Comparison of ENCODE assay signal across 27 mouse cellular contexts in the genomic region with DNA sequence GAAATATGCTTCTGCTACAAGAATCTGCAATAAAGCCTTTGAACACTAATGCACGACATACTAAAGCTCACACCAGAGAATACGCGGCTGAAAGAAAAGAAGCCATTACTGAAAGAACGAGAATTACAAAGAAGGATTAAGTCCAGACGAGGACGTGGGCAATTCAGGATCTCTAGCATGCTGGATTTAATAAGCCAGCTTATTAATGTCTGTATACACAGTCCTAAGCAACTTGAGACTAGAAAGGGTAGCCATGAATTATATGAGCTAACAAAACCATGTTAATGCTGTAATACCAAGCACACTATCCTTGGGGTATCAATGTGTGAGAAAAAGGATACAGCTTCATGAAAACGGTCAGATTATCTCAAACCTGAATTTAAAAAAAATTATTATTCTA.
DNase-seq lines count a peak whose midpoint lies in the region; ATAC-seq lines count a peak whose summit lies in the region.
"Had no signal": no experiment of that assay in that cellular context is flagged by ENCODE, and none has a peak within 500 bp of the region (broad histone marks: within the 10 kb centered on the region; RNA-seq: fewer than 3 reads in every experiment).

No protein-coding gene starts in this region.

- H3K27ac ChIP-seq in forebrain, embryonic 12.5 days = no peak overlapping the region
- no peak overlapping the region for H3K27ac ChIP-seq in forebrain, embryonic 10.5 days
- no peak overlapping the region for H3K27ac ChIP-seq in midbrain, embryonic 12.5 days (replicated peaks)
- no peak overlapping the region for H3K27ac ChIP-seq in midbrain, embryonic 10.5 days (replicated peaks)
- H3K27ac ChIP-seq in forebrain, embryonic 14.5 days (ENCODE audit: low read depth, low read length) = no peak overlapping the region
- H3K27ac ChIP-seq: embryonic facial prominence, embryonic 15.5 days; heart, embryonic 15.5 days; hindbrain, embryonic 10.5 days; hindbrain, embryonic 14.5 days; hindbrain, postnatal 0 days had no signal

- H3K9ac ChIP-seq in forebrain, embryonic 12.5 days = no peak overlapping the region
- no peak overlapping the region for H3K9ac ChIP-seq in midbrain, embryonic 12.5 days (replicated peaks)
- H3K9ac ChIP-seq in forebrain, embryonic 14.5 days (ENCODE audit: low read length) = no peak overlapping the region
- H3K9ac ChIP-seq: embryonic facial prominence, embryonic 15.5 days; heart, embryonic 12.5 days; heart, embryonic 15.5 days; hindbrain, embryonic 14.5 days had no signal

- no peaks in the 10 kb centered on the region for H3K9me3 ChIP-seq in forebrain, embryonic 12.5 days
- H3K9me3 ChIP-seq in forebrain, embryonic 10.5 days = no peaks in the 10 kb centered on the region
- H3K9me3 ChIP-seq in midbrain, embryonic 12.5 days = no peaks in the 10 kb centered on the region
- no peaks in the 10 kb centered on the region for H3K9me3 ChIP-seq in midbrain, embryonic 10.5 days (replicated peaks)
- H3K9me3 ChIP-seq in forebrain, embryonic 14.5 days (replicated peaks; ENCODE audit: control insufficient read depth, low read length) = no peaks in the 10 kb centered on the region
- H3K9me3 ChIP-seq: embryonic facial prominence, embryonic 15.5 days; heart, embryonic 12.5 days; heart, embryonic 15.5 days; hindbrain, embryonic 10.5 days had no signal

- no peak overlapping the region for H3K4me3 ChIP-seq in forebrain, embryonic 12.5 days (replicated peaks)
- H3K4me3 ChIP-seq in forebrain, embryonic 10.5 days = no peak overlapping the region
- no peak overlapping the region for H3K4me3 ChIP-seq in midbrain, embryonic 12.5 days
- no peak overlapping the region for H3K4me3 ChIP-seq in midbrain, embryonic 10.5 days
- H3K4me3 ChIP-seq in forebrain, embryonic 14.5 days (ENCODE audit: low read depth, low read length) = no peak overlapping the region
- H3K4me3 ChIP-seq: embryonic facial prominence, embryonic 15.5 days; heart, embryonic 12.5 days; heart, embryonic 15.5 days; hindbrain, embryonic 10.5 days had no signal

- H3K36me3 ChIP-seq in forebrain, embryonic 12.5 days (replicated peaks) = no peaks in the 10 kb centered on the region
- no peaks in the 10 kb centered on the region for H3K36me3 ChIP-seq in forebrain, embryonic 10.5 days (replicated peaks)
- H3K36me3 ChIP-seq in midbrain, embryonic 12.5 days = no peaks in the 10 kb centered on the region
- H3K36me3 ChIP-seq in midbrain, embryonic 10.5 days = no peaks in the 10 kb centered on the region
- H3K36me3 ChIP-seq in forebrain, embryonic 14.5 days (ENCODE audit: control insufficient read depth, insufficient read depth, low read length) = no peaks in the 10 kb centered on the region
- H3K36me3 ChIP-seq: embryonic facial prominence, embryonic 15.5 days; heart, embryonic 12.5 days; heart, embryonic 15.5 days; hindbrain, embryonic 10.5 days had no signal

- DNase-seq in forebrain, embryonic 10.5 days (ENCODE audit: extremely low spot score, low spot score) = no peak
- DNase-seq in midbrain, embryonic 10.5 days (ENCODE audit: low spot score) = no peak
- peak; percentile 27 for DNase-seq in forebrain, embryonic 14.5 days (ENCODE audit: low spot score)
- DNase-seq: adrenal gland, adult 2 months; adrenal gland, postnatal 14 days; cerebellum, adult 11-12 months; cerebellum, adult 8-10 months; cerebellum, postnatal 10 days; cerebellum, postnatal 36 days; embryo, embryonic 11 days; gastrocnemius, postnatal 10 days; heart, adult 18-20 months; heart, postnatal 10 days; heart, postnatal 36 days; kidney, adult 18-20 months had no signal

- ATAC-seq in forebrain, embryonic 12.5 days (ENCODE audit: low FRiP score) = 0 out of 2 replicates have a peak, but pooled peaks have one; percentile 33
- peak; percentile 23; the same call in 1 of the 2 replicates for ATAC-seq in midbrain, embryonic 12.5 days (ENCODE audit: low FRiP score, low read depth)
- no peak for ATAC-seq in forebrain, embryonic 14.5 days
- no peak for ATAC-seq in granulocyte monocyte progenitor cell, adult 5-6 weeks (replicated peaks; ENCODE audit: poor library complexity, severe bottlenecking)
- ATAC-seq: CD4-positive, CD25-positive, alpha-beta regulatory T cell, adult 4 months; hindbrain, postnatal 0 days; inflammation-experienced regulatory T-cells, adult 6 months; intestine, embryonic 16.5 days had no signal

- peaks cover 3% of the 10 kb centered on the region; the same call in 1 of the 2 replicates for H3K4me1 ChIP-seq in forebrain, embryonic 12.5 days
- H3K4me1 ChIP-seq in forebrain, embryonic 10.5 days = peaks cover 14% of the 10 kb centered on the region
- H3K4me1 ChIP-seq in midbrain, embryonic 12.5 days = 0 out of 2 replicates have a peak, but pooled peaks cover 4% of the 10 kb centered on the region
- no peaks in the 10 kb centered on the region for H3K4me1 ChIP-seq in midbrain, embryonic 10.5 days
- H3K4me1 ChIP-seq in forebrain, embryonic 14.5 days (ENCODE audit: control insufficient read depth, insufficient read depth, low read length) = peaks cover 4% of the 10 kb centered on the region; the same call in 1 of the 2 replicates
- H3K4me1 ChIP-seq: embryonic facial prominence, embryonic 15.5 days; heart, embryonic 12.5 days; heart, embryonic 15.5 days; hindbrain, embryonic 10.5 days had no signal

- no peak overlapping the region for H3K4me2 ChIP-seq in forebrain, embryonic 12.5 days
- H3K4me2 ChIP-seq in midbrain, embryonic 12.5 days (replicated peaks) = no peak overlapping the region
- no peak overlapping the region for H3K4me2 ChIP-seq in forebrain, embryonic 14.5 days (ENCODE audit: low read length)
- H3K4me2 ChIP-seq: embryonic facial prominence, embryonic 15.5 days; heart, embryonic 12.5 days; heart, embryonic 15.5 days; hindbrain, embryonic 14.5 days had no signal

- no peaks in the 10 kb centered on the region for H3K27me3 ChIP-seq in forebrain, embryonic 12.5 days
- H3K27me3 ChIP-seq in forebrain, embryonic 10.5 days (ENCODE audit: poor library complexity, severe bottlenecking) = no peaks in the 10 kb centered on the region
- no peaks in the 10 kb centered on the region for H3K27me3 ChIP-seq in midbrain, embryonic 12.5 days
- no peaks in the 10 kb centered on the region for H3K27me3 ChIP-seq in midbrain, embryonic 10.5 days (ENCODE audit: low read depth, poor library complexity, severe bottlenecking)
- H3K27me3 ChIP-seq in forebrain, embryonic 14.5 days (replicated peaks; ENCODE audit: control insufficient read depth, insufficient read depth, low read length) = no peaks in the 10 kb centered on the region
- H3K27me3 ChIP-seq: embryonic facial prominence, embryonic 15.5 days; heart, embryonic 12.5 days; heart, embryonic 15.5 days had no signal

- WGBS in forebrain, embryonic 12.5 days = 19% methylated on average over 7 of the region's 7 CpGs
- 44% methylated on average over 7 of the region's 7 CpGs for WGBS in forebrain, embryonic 10.5 days
- 35% methylated on average over 7 of the region's 7 CpGs for WGBS in midbrain, embryonic 12.5 days
- WGBS in midbrain, embryonic 10.5 days = 68% methylated on average over 7 of the region's 7 CpGs
- WGBS in forebrain, embryonic 14.5 days = 10% methylated on average over 7 of the region's 7 CpGs

Comparison
In these comparisons a context has a peak if more than half of its experiments do, and no peak if none do; other contexts are left out.
1. ATAC-seq: peak in forebrain, embryonic 12.5 days (single experiment) and midbrain, embryonic 12.5 days (single experiment); none in forebrain, embryonic 14.5 days (single experiment) and granulocyte monocyte progenitor cell, adult 5-6 weeks (single experiment).